Mouse (Mus musculus) right cerebral cortex, adult 18-20 months (tissue): ENCODE measurements around the gene Cidec.

ENCODE experiments used
- DNase-seq: peaks from one replicate; pipeline ENCODE4 v3.0.0; 2022; ENCODE audit warnings: mixed read lengths

Cidec gene

GRCm38 (mm10) chr6:113443091-113443490 is 7.5 kb upstream of the Cidec start:
- no peak for DNase-seq

- DNase-seq: peak; percentile 92
These were observed 7.0 kb upstream of the Cidec start, which contains the start of gene Jagn1 for GRCm38 (mm10) chr6:113442442-113443090. TSS of gene Jagn1 (plus strand) at chr6:113442569.

GRCm38 (mm10) chr6:113442087-113442441 is 6.5 kb upstream of the Cidec start:
- DNase-seq: no peak

GRCm38 (mm10) chr6:113441147-113441680 is 5.7 kb upstream of the Cidec start:
- no peak for DNase-seq

GRCm38 (mm10) chr6:113440686-113441085 is 5.1 kb upstream of the Cidec start:
- DNase-seq: no peak

- DNase-seq: no peak
These were observed 3.3 kb upstream of the Cidec start for GRCm38 (mm10) chr6:113438721-113439430.

GRCm38 (mm10) chr6:113437135-113437534 is 1.6 kb upstream of the Cidec start:
- no peak for DNase-seq

- DNase-seq: no peak
These were observed 869 bp downstream of the Cidec start for GRCm38 (mm10) chr6:113434691-113435090.

GRCm38 (mm10) chr6:113433661-113434060 is 1.9 kb downstream of the Cidec start:
- no peak for DNase-seq

- no peak for DNase-seq
These were observed 3.8 kb downstream of the Cidec start for GRCm38 (mm10) chr6:113431801-113432200.

- DNase-seq: no peak
These were observed 4.7 kb downstream of the Cidec start for GRCm38 (mm10) chr6:113430846-113431245.

- no peak for DNase-seq
These were observed 5.6 kb downstream of the Cidec start for GRCm38 (mm10) chr6:113429965-113430364.

- no peak for DNase-seq
These were observed 7.6 kb downstream of the Cidec start for GRCm38 (mm10) chr6:113428006-113428405.

GRCm38 (mm10) chr6:113427397-113427796 is 8.2 kb downstream of the Cidec start:
- no peak for DNase-seq

GRCm38 (mm10) chr6:113426696-113427095 is 8.9 kb downstream of the Cidec start:
- no peak for DNase-seq

- no peak for DNase-seq
These were observed 11.4 kb downstream of the Cidec start for GRCm38 (mm10) chr6:113424187-113424586.

GRCm38 (mm10) chr6:113423000-113423399 is 12.6 kb downstream of the Cidec start:
- DNase-seq: no peak

- DNase-seq: peak; percentile 97
These were observed 16.4 kb downstream of the Cidec start, which contains the start of gene Rpusd3 for GRCm38 (mm10) chr6:113419199-113419587. TSS of gene Rpusd3 (minus strand) at chr6:113419340.

GRCm38 (mm10) chr6:113418441-113419198 is 16.9 kb downstream of the Cidec start:
- DNase-seq: no peak

- no peak for DNase-seq
These were observed 19.1 kb downstream of the Cidec start for GRCm38 (mm10) chr6:113416416-113416815.

GRCm38 (mm10) chr6:113410001-113410400 is 25.6 kb downstream of the Cidec start:
- DNase-seq: no peak

GRCm38 (mm10) chr6:113406683-113407082 is 28.9 kb downstream of the Cidec start:
- no peak for DNase-seq

GRCm38 (mm10) chr6:113405483-113405882 is 30.1 kb downstream of the Cidec start:
- DNase-seq: peak; percentile 86
